Mouse (Mus musculus): ENCODE measurements around the gene Mitf. TPM values are rescaled to one million over a fixed set of nuclear protein-coding genes. Genes with fewer than 3 reads are reported as not detected.
A peak's percentile ranks its signal among the peaks of the same experiment; 100 is the strongest.

Gene Mitf
- polyA plus RNA-seq, 1 experiment from 2014 or later: 0.89 TPM

DNA sequence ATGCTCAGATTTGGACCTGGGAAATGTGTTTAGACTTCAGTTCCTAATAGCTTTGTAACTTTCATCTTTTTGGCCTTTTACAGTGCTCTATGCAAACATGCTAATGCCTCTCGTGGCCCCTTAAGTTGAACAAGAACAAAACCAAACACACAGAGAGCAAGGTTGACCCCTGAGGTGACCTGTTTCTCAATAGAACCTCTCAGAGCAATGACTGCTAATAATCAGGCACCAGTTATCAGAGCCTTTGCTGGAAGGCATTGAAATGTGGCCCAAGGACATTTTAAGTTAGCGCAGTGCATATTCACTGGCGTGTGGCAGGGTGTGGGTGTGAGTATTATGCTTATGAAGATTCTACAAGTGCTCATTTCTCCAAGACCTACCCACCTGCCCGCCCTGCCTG lies 194.7 kb downstream of the Mitf start:
- DNase-seq (no peak), ATAC-seq (no peak)
- 48% methylated on average over 4 of the region's 4 CpGs for WGBS (ENCODE audit: insufficient replicate concordance)

DNA sequence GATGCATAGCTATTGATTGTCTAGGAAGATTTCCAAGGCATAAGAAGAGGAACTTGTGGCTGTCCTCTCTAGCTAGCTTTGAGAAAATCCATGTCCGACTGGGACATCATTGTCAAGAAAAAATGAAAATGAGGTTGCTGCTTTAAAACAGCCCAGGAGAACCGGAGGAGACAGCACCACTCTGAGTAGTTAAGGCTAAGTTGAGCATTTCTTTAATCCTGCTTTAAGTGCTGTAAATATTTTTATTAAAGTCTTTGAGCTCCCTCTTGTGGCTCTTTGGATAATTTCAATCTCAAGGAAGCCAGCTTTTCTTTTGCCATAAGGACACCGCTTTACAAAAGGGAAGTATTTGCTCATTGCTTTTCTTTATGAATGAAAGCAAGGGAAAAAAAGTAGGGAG lies 196.3 kb downstream of the Mitf start:
- Histone ChIP-seq H3K4me2 (ENCODE audit: low read depth, low read length) (no peak overlapping the region), H3K36me3 (replicated peaks; ENCODE audit: insufficient read depth, low read length) (no peaks in the 10 kb centered on the region), H3K4me1 (ENCODE audit: insufficient read depth) (no peaks in the 10 kb centered on the region), H3K4me3 (ENCODE audit: low read depth, low read length) (no peak overlapping the region), H3K9me3 (ENCODE audit: low read length) (no peaks in the 10 kb centered on the region), H3K27ac (ENCODE audit: low read depth) (no peak overlapping the region), H3K27me3 (ENCODE audit: insufficient read depth, low read length) (no peaks in the 10 kb centered on the region), H3K9ac (replicated peaks) (no peak overlapping the region)
- ATAC-seq: no peak
- DNase-seq: no peak
- WGBS (ENCODE audit: insufficient replicate concordance): 8% methylated on average over 3 of the region's 3 CpGs
- peak; percentile 53 for TF ChIP-seq CTCF (IDR thresholded peaks at IDR 0.05; ENCODE audit: low read depth)
- TF ChIP-seq EP300 (IDR thresholded peaks at IDR 0.05; ENCODE audit: low read depth): no peak

More for the DNA sequence above, 194.7 kb downstream of the Mitf start:
- no peak overlapping the region for H3K4me2 ChIP-seq (ENCODE audit: low read depth, low read length)
- no peaks in the 10 kb centered on the region for H3K9me3 ChIP-seq (ENCODE audit: low read length)
- no peaks in the 10 kb centered on the region for H3K4me1 ChIP-seq (ENCODE audit: insufficient read depth)
- no peak overlapping the region for H3K4me3 ChIP-seq (ENCODE audit: low read depth, low read length)
- no peak for TF ChIP-seq CTCF (IDR thresholded peaks at IDR 0.05; ENCODE audit: low read depth)
- no peak for TF ChIP-seq EP300 (IDR thresholded peaks at IDR 0.05; ENCODE audit: low read depth)
- H3K9ac ChIP-seq (replicated peaks): no peak overlapping the region
- H3K27me3 ChIP-seq (ENCODE audit: insufficient read depth, low read length): no peaks in the 10 kb centered on the region
- H3K27ac ChIP-seq (ENCODE audit: low read depth): no peak overlapping the region
- H3K36me3 ChIP-seq (replicated peaks; ENCODE audit: insufficient read depth, low read length): no peaks in the 10 kb centered on the region

DNA sequence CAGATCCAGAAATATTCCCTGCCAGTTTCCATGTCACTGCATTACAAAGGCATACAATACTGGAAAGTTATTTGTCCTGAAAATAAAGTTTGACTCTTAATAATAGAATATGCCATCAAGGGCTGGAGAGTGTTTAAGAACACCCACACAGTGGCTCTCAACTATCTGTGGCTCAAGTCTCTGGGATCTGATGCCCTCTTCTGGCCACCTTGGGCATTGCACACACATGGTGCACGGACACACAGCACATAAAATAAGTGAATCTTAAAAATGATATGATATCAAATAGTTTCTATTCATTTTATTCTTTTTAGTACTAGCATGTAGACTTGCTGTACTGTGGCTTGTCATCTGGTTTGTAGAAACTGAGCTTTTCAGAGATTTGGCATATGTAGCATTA lies 198.7 kb downstream of the Mitf start:
- 64% methylated on average over 1 of the region's 1 CpGs for WGBS (ENCODE audit: insufficient replicate concordance)
- H3K36me3 ChIP-seq (replicated peaks; ENCODE audit: insufficient read depth, low read length): no peaks in the 10 kb centered on the region
- H3K9ac ChIP-seq (replicated peaks): no peak overlapping the region
- TF ChIP-seq CTCF (IDR thresholded peaks at IDR 0.05; ENCODE audit: low read depth): peak; percentile 64
- no peak for TF ChIP-seq EP300 (IDR thresholded peaks at IDR 0.05; ENCODE audit: low read depth)
- no peak overlapping the region for H3K4me3 ChIP-seq (ENCODE audit: low read depth, low read length)
- ATAC-seq (no peak), DNase-seq (peak; percentile 49)
- no peak overlapping the region for H3K4me2 ChIP-seq (ENCODE audit: low read depth, low read length)
- H3K27me3 ChIP-seq (ENCODE audit: insufficient read depth, low read length): no peaks in the 10 kb centered on the region
- no peaks in the 10 kb centered on the region for H3K9me3 ChIP-seq (ENCODE audit: low read length)
- no peaks in the 10 kb centered on the region for H3K4me1 ChIP-seq (ENCODE audit: insufficient read depth)
- no peak overlapping the region for H3K27ac ChIP-seq (ENCODE audit: low read depth)

GRCm38 (mm10) chr6:98015066-98015465 lies 208.2 kb downstream of the Mitf start:
- Histone ChIP-seq H3K4me3 (ENCODE audit: low read depth, low read length) (no peak overlapping the region), H3K9me3 (ENCODE audit: low read length) (no peaks in the 10 kb centered on the region), H3K27ac (ENCODE audit: low read depth) (no peak overlapping the region), H3K36me3 (replicated peaks; ENCODE audit: insufficient read depth, low read length) (no peaks in the 10 kb centered on the region), H3K4me1 (ENCODE audit: insufficient read depth) (no peaks in the 10 kb centered on the region), H3K27me3 (ENCODE audit: insufficient read depth, low read length) (no peaks in the 10 kb centered on the region), H3K4me2 (ENCODE audit: low read depth, low read length) (no peak overlapping the region), H3K9ac (replicated peaks) (no peak overlapping the region)
- ATAC-seq (no peak), DNase-seq (no peak)
- WGBS (ENCODE audit: insufficient replicate concordance): 79% methylated on average over 5 of the region's 5 CpGs
- TF ChIP-seq EP300 (IDR thresholded peaks at IDR 0.05; ENCODE audit: low read depth): no peak
- no peak for TF ChIP-seq CTCF (IDR thresholded peaks at IDR 0.05; ENCODE audit: low read depth)

DNA sequence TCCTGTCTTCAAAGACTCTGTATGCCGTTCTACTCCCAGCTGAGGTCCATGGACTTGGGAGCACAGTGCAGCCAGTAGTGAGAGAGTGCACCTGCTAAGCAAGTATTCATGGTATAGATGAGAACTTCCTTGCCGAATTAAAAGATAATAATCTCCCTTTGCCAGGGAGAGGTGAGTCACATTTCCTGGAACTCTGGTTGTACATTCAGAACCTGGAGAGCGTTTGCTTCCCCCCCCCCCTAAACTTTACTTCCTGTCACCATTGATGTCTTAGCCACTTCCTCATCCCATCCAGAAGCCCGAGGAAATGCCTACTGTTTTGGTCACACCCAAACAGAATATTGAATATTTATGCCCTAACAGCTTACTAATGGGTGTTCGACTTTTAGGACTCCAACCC lies 209.0 kb downstream of the Mitf start:
- H3K27me3 ChIP-seq (ENCODE audit: insufficient read depth, low read length): no peaks in the 10 kb centered on the region
- H3K27ac ChIP-seq (ENCODE audit: low read depth): no peak overlapping the region
- H3K36me3 ChIP-seq (replicated peaks; ENCODE audit: insufficient read depth, low read length): no peaks in the 10 kb centered on the region
- no peaks in the 10 kb centered on the region for H3K4me1 ChIP-seq (ENCODE audit: insufficient read depth)
- H3K4me3 ChIP-seq (ENCODE audit: low read depth, low read length): no peak overlapping the region
- H3K9me3 ChIP-seq (ENCODE audit: low read length): no peaks in the 10 kb centered on the region
- DNase-seq (no peak), ATAC-seq (no peak)
- WGBS (ENCODE audit: insufficient replicate concordance): 41% methylated on average over 5 of the region's 5 CpGs
- no peak overlapping the region for H3K4me2 ChIP-seq (ENCODE audit: low read depth, low read length)
- H3K9ac ChIP-seq (replicated peaks): no peak overlapping the region
- no peak for TF ChIP-seq CTCF (IDR thresholded peaks at IDR 0.05; ENCODE audit: low read depth)
- TF ChIP-seq EP300 (IDR thresholded peaks at IDR 0.05; ENCODE audit: low read depth): no peak

DNA sequence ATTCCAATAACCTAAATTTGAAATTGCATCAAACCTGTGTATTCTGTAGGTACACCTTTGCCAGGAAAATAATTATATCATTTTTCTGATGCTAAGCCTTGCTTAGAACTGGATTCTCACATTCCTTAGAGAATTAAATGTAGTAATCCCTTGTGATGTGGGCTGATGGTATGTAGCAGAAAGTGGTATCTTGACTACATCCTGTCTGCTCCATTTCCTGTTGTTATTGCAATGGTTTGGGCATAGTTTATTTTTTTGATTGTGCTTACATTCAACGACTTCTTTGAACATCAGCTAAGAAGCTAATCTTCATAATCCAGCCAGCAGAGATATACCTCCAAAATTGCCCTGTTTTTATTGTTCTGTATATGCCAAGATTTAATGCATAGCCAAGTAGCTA lies 217.0 kb downstream of the Mitf start:
- WGBS (ENCODE audit: insufficient replicate concordance): 45% methylated on average over 1 of the region's 1 CpGs
- Histone ChIP-seq H3K4me3 (ENCODE audit: low read depth, low read length) (no peak overlapping the region), H3K27me3 (ENCODE audit: insufficient read depth, low read length) (no peaks in the 10 kb centered on the region), H3K4me1 (ENCODE audit: insufficient read depth) (no peaks in the 10 kb centered on the region), H3K9me3 (ENCODE audit: low read length) (no peaks in the 10 kb centered on the region), H3K36me3 (replicated peaks; ENCODE audit: insufficient read depth, low read length) (no peaks in the 10 kb centered on the region), H3K27ac (ENCODE audit: low read depth) (no peak overlapping the region), H3K9ac (replicated peaks) (no peak overlapping the region), H3K4me2 (ENCODE audit: low read depth, low read length) (no peak overlapping the region)
- DNase-seq (no peak), ATAC-seq (no peak)
- TF ChIP-seq CTCF (IDR thresholded peaks at IDR 0.05; ENCODE audit: low read depth) (no peak), EP300 (IDR thresholded peaks at IDR 0.05; ENCODE audit: low read depth) (no peak)

DNA sequence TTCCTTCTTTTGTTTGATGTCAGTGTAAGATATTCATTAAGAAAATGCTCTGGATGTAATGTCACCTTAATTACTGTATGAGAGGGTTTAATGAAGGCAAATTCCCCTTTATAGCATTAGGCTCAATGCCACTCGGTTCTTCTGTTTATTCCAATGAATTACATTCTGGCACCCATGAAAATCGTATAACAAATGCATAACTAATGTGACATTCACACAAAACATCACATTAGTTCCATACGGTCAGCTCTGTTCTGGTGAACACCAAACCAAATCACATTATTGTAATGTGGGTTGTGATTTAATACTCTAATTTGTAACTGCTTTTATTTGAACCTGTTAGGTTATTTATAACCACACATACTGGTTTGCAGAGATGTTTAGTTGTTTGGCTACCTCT lies 231.7 kb downstream of the Mitf start:
- Histone ChIP-seq H3K27ac (ENCODE audit: low read depth) (no peak overlapping the region), H3K9ac (replicated peaks) (no peak overlapping the region), H3K36me3 (replicated peaks; ENCODE audit: insufficient read depth, low read length) (no peaks in the 10 kb centered on the region), H3K4me2 (ENCODE audit: low read depth, low read length) (no peak overlapping the region), H3K4me3 (ENCODE audit: low read depth, low read length) (no peak overlapping the region), H3K27me3 (ENCODE audit: insufficient read depth, low read length) (no peaks in the 10 kb centered on the region), H3K9me3 (ENCODE audit: low read length) (no peaks in the 10 kb centered on the region), H3K4me1 (ENCODE audit: insufficient read depth) (no peaks in the 10 kb centered on the region)
- 67% methylated on average over 3 of the region's 3 CpGs for WGBS (ENCODE audit: insufficient replicate concordance)
- no peak for ATAC-seq
- DNase-seq: no peak
- no peak for TF ChIP-seq CTCF (IDR thresholded peaks at IDR 0.05; ENCODE audit: low read depth)
- no peak for TF ChIP-seq EP300 (IDR thresholded peaks at IDR 0.05; ENCODE audit: low read depth)
